Mouse (Mus musculus) inflammation-experienced regulatory T-cells, adult 6 months (primary cell): ENCODE results near the gene Gm4985. TPM values are rescaled to one million over a fixed set of nuclear protein-coding genes. Genes with fewer than 3 reads are reported as not detected.
"Not testable (repeated sequence)": the region's sequence is repeated elsewhere in the genome, so short reads cannot be mapped to it uniquely, and the experiment has no call there.

Source experiments
- ATAC-seq: one replicate; pipeline ENCODE4 v1.8.0; 2017
- polyA plus RNA-seq, 3 experiments: library from polyadenylated mRNA; unstranded; fragments of 100-300 nt; shearing (Covaris generic); gene quantifications; one replicate each; pipeline ENCODE4 v1.2.1; 2017

The Gm4985 gene
- polyA plus RNA-seq = not detected

DNA sequence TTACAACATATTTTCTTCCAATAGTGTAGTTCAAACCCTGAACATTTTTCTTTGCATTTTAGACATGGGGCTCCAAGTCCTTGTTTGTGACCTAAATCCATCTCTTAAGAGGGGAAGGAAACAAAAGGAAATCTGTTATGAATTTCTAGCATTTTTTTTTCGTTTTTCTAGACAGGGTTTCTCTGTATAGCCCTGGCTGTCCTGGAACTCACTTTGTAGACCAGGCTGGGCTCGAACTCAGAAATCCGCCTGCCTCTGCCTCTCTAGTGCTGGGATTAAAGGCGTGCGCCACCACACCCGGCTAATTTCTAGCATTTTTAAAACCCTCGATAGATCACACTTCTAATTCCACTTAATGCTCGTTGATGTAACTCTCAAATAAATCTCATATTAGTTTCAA, at the start of gene Gm4985:
Gene Gm4985 (minus strand): TSS at position 101 of the 400 bp plus-strand sequence.
- ATAC-seq = not testable (repeated sequence)

GRCm38 (mm10) chrX:23954161-23954560, 4.6 kb downstream of the Gm4985 start:
- ATAC-seq = no peak

Other genes starting within 250 kb of the Gm4985 start
- gene Gm4907, start 76.4 kb downstream of the Gm4985 start, polyA plus RNA-seq = not detected